In genomic region chrX:13513127-13513526, GRCm38 (mm10) we compare ENCODE assay signal across 11 mouse cellular contexts. TPM values are rescaled to one million over a fixed set of nuclear protein-coding genes. Genes with fewer than 3 reads are reported as not detected.
A peak's percentile ranks its signal among the peaks of the same experiment; 100 is the strongest.
DNase-seq lines count a peak whose midpoint lies in the region; ATAC-seq and TF ChIP-seq lines count a peak whose summit lies in the region.
"Had no signal": no experiment of that assay in that cellular context is flagged by ENCODE, and none has a peak within 500 bp of the region (broad histone marks: within the 10 kb centered on the region; RNA-seq: fewer than 3 reads in every experiment).

No protein-coding gene starts in this region.

- TF ChIP-seq CTCF in liver, embryonic 14.5 days (IDR thresholded peaks at IDR 0.05; ENCODE audit: low read depth) = peak; percentile 50

- H3K4me3 ChIP-seq in liver, embryonic 14.5 days (ENCODE audit: insufficient read depth in 1 of 2, low read depth in 2 of 2, low read length in 2 of 2) = no peak overlapping the region
- H3K4me3 ChIP-seq in liver, embryonic 12.5 days = no peak overlapping the region
- H3K4me3 ChIP-seq: embryonic facial prominence, embryonic 13.5 days had no signal

- H3K9me3 ChIP-seq in liver, embryonic 14.5 days (ENCODE audit: control insufficient read depth, low read length) = no peaks in the 10 kb centered on the region
- H3K9me3 ChIP-seq in liver, embryonic 12.5 days (replicated peaks) = no peaks in the 10 kb centered on the region
- H3K9me3 ChIP-seq: embryonic facial prominence, embryonic 13.5 days; G1E had no signal

- TF ChIP-seq EP300 in liver, embryonic 14.5 days (IDR thresholded peaks at IDR 0.05; ENCODE audit: low read depth) = no peak

- H3K27ac ChIP-seq in liver, embryonic 14.5 days = no peak overlapping the region
- no peak overlapping the region for H3K27ac ChIP-seq in liver, embryonic 12.5 days
- H3K27ac ChIP-seq: embryonic facial prominence, embryonic 13.5 days had no signal

- no peaks in the 10 kb centered on the region for H3K27me3 ChIP-seq in liver, embryonic 14.5 days (ENCODE audit: control insufficient read depth, insufficient read depth, low read length)
- H3K27me3 ChIP-seq in liver, embryonic 12.5 days (replicated peaks) = no peaks in the 10 kb centered on the region; the same call in 1 of the 2 replicates

- H3K36me3 ChIP-seq in liver, embryonic 14.5 days (replicated peaks; ENCODE audit: control insufficient read depth, insufficient read depth, low read depth) = no peaks in the 10 kb centered on the region
- no peaks in the 10 kb centered on the region for H3K36me3 ChIP-seq in liver, embryonic 12.5 days
- H3K36me3 ChIP-seq: embryonic facial prominence, embryonic 13.5 days; G1E had no signal

- no peak overlapping the region for H3K9ac ChIP-seq in liver, embryonic 14.5 days (replicated peaks)
- no peak overlapping the region for H3K9ac ChIP-seq in liver, embryonic 12.5 days
- H3K9ac ChIP-seq: embryonic facial prominence, embryonic 13.5 days had no signal

- WGBS in liver, embryonic 14.5 days (ENCODE audit: insufficient replicate concordance) = 41% methylated on average over 2 of the region's 2 CpGs
- 39% methylated on average over 2 of the region's 2 CpGs for WGBS in liver, embryonic 12.5 days (ENCODE audit: insufficient replicate concordance)

- no peak overlapping the region for H3K4me2 ChIP-seq in liver, embryonic 14.5 days (ENCODE audit: low read depth)
- H3K4me2 ChIP-seq in liver, embryonic 12.5 days = no peak overlapping the region
- H3K4me2 ChIP-seq: embryonic facial prominence, embryonic 13.5 days had no signal

- intact Hi-C loops in gastrocnemius, postnatal 36 days (cut with DNase I) = loop anchor here (2.0 to 10.0 kb wide), 2 partner anchors 142 to 286 kb away; no protein-coding TSS in a partner anchor

- peak; percentile 19 for DNase-seq in gastrocnemius, adult 18-20 months (ENCODE audit: low spot score)
- no peak for DNase-seq in gastrocnemius, postnatal 36 days
- no peak for DNase-seq in liver, embryonic 14.5 days (ENCODE audit: low read depth in 3 of 3, low spot score in 3 of 3)
- DNase-seq in thymus, postnatal 14 days = peak; percentile 53
- no peak for DNase-seq in ovary, adult 18-20 months (ENCODE audit: low spot score)
- DNase-seq in c-Kit-positive CD71-positive TER-119-positive erythroid progenitor cells, embryonic 14.5 days (ENCODE audit: low spot score) = no peak
- DNase-seq: left cerebral cortex, postnatal 4 days had no signal

- ATAC-seq in liver, embryonic 14.5 days (ENCODE audit: insufficient read depth) = no peak
- ATAC-seq in liver, embryonic 12.5 days = no peak
- ATAC-seq in erythroblast, adult 5-6 weeks (replicated peaks; ENCODE audit: low FRiP score, poor library complexity, severe bottlenecking) = peak; percentile 39; the same call in 1 of the 2 replicates

- H3K4me1 ChIP-seq in liver, embryonic 14.5 days (replicated peaks; ENCODE audit: control insufficient read depth in 2 of 2, insufficient read depth in 2 of 2, low read length in 1 of 2) = 0 out of 4 replicates have a peak, but pooled peaks cover 0 to 2% of the 10 kb centered on the region in 2 experiments
- no peaks in the 10 kb centered on the region for H3K4me1 ChIP-seq in liver, embryonic 12.5 days
- H3K4me1 ChIP-seq: embryonic facial prominence, embryonic 13.5 days had no signal

RNA-seq across cellular contexts. Expression of gene Nyx, which starts 47.2 kb away (rescaled TPM):
- under 1 TPM in 1 of 2 experiments, not detected in 1; 0.07 TPM for total RNA-seq in gastrocnemius, adult 18-20 months (2021)
- not detected for total RNA-seq in gastrocnemius, postnatal 36 days (2021)
- 0.02 TPM in 2 replicates for polyA plus RNA-seq in liver, embryonic 14.5 days (2012; rRNA removed)
- not detected in 2 replicates for polyA plus RNA-seq in liver, embryonic 14.5 days (2014; fragmentation: Nextera tagmentation; extraction: Ambion mirVana)
- not detected in 2 replicates for polyA plus RNA-seq in liver, embryonic 12.5 days (2016; fragmentation: Nextera tagmentation; extraction: Ambion mirVana)
- total RNA-seq in erythroblast, adult 5-6 weeks (2015; ENCODE audit: low replicate concordance) = not detected in 2 replicates
- total RNA-seq in erythroblast, adult 5-6 weeks (2017; ENCODE audit: low replicate concordance) = 0.09 and 0.28 TPM in 2 replicates

Comparison
In these comparisons a context has a peak if more than half of its experiments do, and no peak if none do; other contexts are left out.
1. DNase-seq: peak in gastrocnemius, adult 18-20 months (single experiment) and thymus, postnatal 14 days (single experiment); none in gastrocnemius, postnatal 36 days (0 of 2), liver, embryonic 14.5 days (0 of 3), ovary, adult 18-20 months (single experiment) and c-Kit-positive CD71-positive TER-119-positive erythroid progenitor cells, embryonic 14.5 days (single experiment).